Mouse (Mus musculus) heart, adult 2 months (tissue): ENCODE data around the gene Anp32e. TPM values are rescaled to one million over a fixed set of nuclear protein-coding genes. Genes with fewer than 3 reads are reported as not detected.
A peak's percentile ranks its signal among the peaks of the same experiment; 100 is the strongest.

Experiments used
- DNase-seq, 2 experiments: peaks; one replicate each; pipeline ENCODE4 v3.0.0; 2021
- H3K27ac ChIP-seq: fragments of 200-600 bp; 2 replicates; pipeline ENCODE4 v1.8.1; 2022
- H3K27me3 ChIP-seq: fragments of 200-500 bp; 2 replicates; pipeline ENCODE4 v1.6.1; 2012; ENCODE audit warnings: mild to moderate bottlenecking, low read length, inconsistent platforms, mixed read lengths; ENCODE audit not compliant: control insufficient read depth, insufficient read depth
- H3K36me3 ChIP-seq: fragments of 200-500 bp; 2 replicates; pipeline ENCODE4 v1.6.1; 2012; ENCODE audit warnings: low read length, inconsistent platforms; ENCODE audit not compliant: control insufficient read depth, insufficient read depth
- H3K4me1 ChIP-seq: fragments of 200-500 bp; 2 replicates; pipeline ENCODE4 v1.6.1; 2011; ENCODE audit warnings: low read length; ENCODE audit not compliant: control insufficient read depth, insufficient read depth
- H3K4me3 ChIP-seq: fragments of 200-600 bp; 2 replicates; pipeline ENCODE4 v1.8.1; 2022
- H3K79me2 ChIP-seq: fragments of 200-500 bp; replicated peaks from 2 replicates; pipeline ENCODE4 v1.6.1; 2012; ENCODE audit warnings: mild to moderate bottlenecking, inconsistent platforms, low read length, moderate library complexity, mixed read lengths; ENCODE audit not compliant: control insufficient read depth, insufficient read depth
- H3K9ac ChIP-seq: fragments of 200-500 bp; 2 replicates; pipeline ENCODE4 v1.6.1; 2012; ENCODE audit warnings: low read depth, mild to moderate bottlenecking, control low read depth, inconsistent platforms, low read length, mixed read lengths
- CTCF ChIP-seq: fragments of 200-600 bp; IDR thresholded peaks from 2 replicates; pipeline ENCODE4 v1.8.1; 2022; ENCODE audit warnings: antibody characterized with exemption, mild to moderate bottlenecking, moderate library complexity
- EP300 ChIP-seq: fragments of 200-500 bp; IDR thresholded peaks from 2 replicates; pipeline ENCODE4 v1.6.1; 2011; ENCODE audit warnings: low read depth, low read length, control low read depth; ENCODE audit not compliant: insufficient read depth
- POLR2A ChIP-seq: fragments of 200-500 bp; IDR thresholded peaks from 2 replicates; pipeline ENCODE4 v1.6.1; 2011; ENCODE audit warnings: mild to moderate bottlenecking, low read depth, low read length, control low read depth; ENCODE audit not compliant: insufficient read depth
- WGBS: fragments of 180-500 bp; shearing (Covaris S2); methylation state at CpG from one replicate; pipeline ENCODE4 v1.1.7; 2018; 5-methylcytosine and 5-hydroxymethylcytosine counted together
- intact Hi-C: fragments of 180-260 bp; cut with DNase I; formaldehyde crosslinking; loops from one replicate; pipeline ENCODE4 v1.15.1; 2025
- polyA plus RNA-seq: library from polyadenylated mRNA; depleted of rRNA; stranded (reverse); fragments of >200 nt; gene quantifications from 2 replicates; pipeline ENCODE4 v1.2.3, GENCODE M21; 2012
- total RNA-seq, 2 experiments: library from RNA; stranded (reverse); gene quantifications; 2 replicates each; pipeline ENCODE4 v1.2.3; 2021

The Anp32e gene
- total and polyA plus RNA-seq, 3 experiments = 15.5 to 90.9 (median 83.0) TPM

- WGBS = 32% methylated on average over 6 of the region's 6 CpGs
- TF ChIP-seq POLR2A (no peak), CTCF (no peak), EP300 (no peak)
- Histone ChIP-seq H3K27me3 (no peaks in the 10 kb centered on the region), H3K4me1 (peaks cover 1% of the 10 kb centered on the region; the same call in 1 of the 2 replicates), H3K4me3 (peak overlapping the region; percentile 51), H3K27ac (peak overlapping the region; percentile 91), H3K36me3 (peaks cover 3% of the 10 kb centered on the region; the same call in 1 of the 2 replicates), H3K9ac (peak overlapping the region; percentile 71), H3K79me2 (no peaks in the 10 kb centered on the region)
- DNase-seq = peak in 1 of 2 experiments; percentile 29
- intact Hi-C loops = no loop called here
Observed at GRCm38 (mm10) chr3:95902643-95903042, 26.4 kb upstream of the Anp32e start.

- intact Hi-C loops = no loop called here
- Histone ChIP-seq H3K9ac (peak overlapping the region; percentile 56), H3K27ac (peak overlapping the region; percentile 91), H3K79me2 (no peaks in the 10 kb centered on the region), H3K4me1 (peaks cover 1% of the 10 kb centered on the region; the same call in 1 of the 2 replicates), H3K36me3 (peaks cover 3% of the 10 kb centered on the region; the same call in 1 of the 2 replicates), H3K4me3 (peak overlapping the region; percentile 51), H3K27me3 (no peaks in the 10 kb centered on the region)
- peak in 1 of 2 experiments; percentile 32 for DNase-seq
- TF ChIP-seq EP300 (no peak), CTCF (no peak), POLR2A (no peak)
- 16% methylated on average over 15 of the region's 15 CpGs for WGBS
Observed at GRCm38 (mm10) chr3:95903753-95904502, 25.1 kb upstream of the Anp32e start.

GRCm38 (mm10) chr3:95904568-95904967 is 24.5 kb upstream of the Anp32e start, which contains the start of gene Car14:
Gene Car14 (minus strand): TSS chr3:95904691.
- H3K27ac ChIP-seq = peak within 1 kb of the TSS; percentile 91
- peak; percentile 61 to 77 for DNase-seq
- intact Hi-C loops = no loop called here
- TF ChIP-seq CTCF (no peak), POLR2A (peak; percentile 81), EP300 (peak; percentile 36; the same call in 1 of the 2 replicates)
- H3K4me1 ChIP-seq = peaks cover 1% of the 10 kb centered on the region; the same call in 1 of the 2 replicates
- H3K4me3 ChIP-seq = peak within 1 kb of the TSS; percentile 51
- peaks cover 3% of the 10 kb centered on the region; the same call in 1 of the 2 replicates for H3K36me3 ChIP-seq
- WGBS = 2% methylated on average over 15 of the region's 15 CpGs
- no peaks in the 10 kb centered on the region for H3K27me3 ChIP-seq
- peak within 1 kb of the TSS; percentile 56 for H3K9ac ChIP-seq
- no peaks in the 10 kb centered on the region for H3K79me2 ChIP-seq

- H3K4me1 ChIP-seq = peaks cover 1% of the 10 kb centered on the region; the same call in 1 of the 2 replicates
Observed at GRCm38 (mm10) chr3:95905146-95905939, 23.7 kb upstream of the Anp32e start.

GRCm38 (mm10) chr3:95905940-95906492 is 23.0 kb upstream of the Anp32e start:
- TF ChIP-seq CTCF (peak; percentile 76), POLR2A (peak; percentile 38; the same call in 1 of the 2 replicates), EP300 (0 out of 2 replicates have a peak, but pooled peaks have one; percentile 26)
- peak; percentile 64 to 65 for DNase-seq
- Histone ChIP-seq H3K9ac (no peak overlapping the region), H3K79me2 (no peaks in the 10 kb centered on the region), H3K4me3 (peak overlapping the region; percentile 43), H3K27ac (peak overlapping the region; percentile 91; the same call in 1 of the 2 replicates), H3K4me1 (peaks cover 1% of the 10 kb centered on the region; the same call in 1 of the 2 replicates), H3K27me3 (no peaks in the 10 kb centered on the region), H3K36me3 (peaks cover 3% of the 10 kb centered on the region; the same call in 1 of the 2 replicates)
- WGBS = 0% methylated on average over 12 of the region's 12 CpGs
- intact Hi-C loops = loop anchor here (1.0 kb wide), 1 partner anchor 44 kb away; no protein-coding TSS in a partner anchor

More at GRCm38 (mm10) chr3:95905146-95905939, 23.7 kb upstream of the Anp32e start:
- peak overlapping the region; percentile 51 for H3K4me3 ChIP-seq
- peak; percentile 53 to 55 for DNase-seq
- H3K79me2 ChIP-seq = no peaks in the 10 kb centered on the region
- peak overlapping the region; percentile 56 for H3K9ac ChIP-seq
- no peaks in the 10 kb centered on the region for H3K27me3 ChIP-seq
- TF ChIP-seq EP300 (no peak), POLR2A (peak; percentile 26; the same call in 1 of the 2 replicates), CTCF (no peak)
- H3K36me3 ChIP-seq = peaks cover 3% of the 10 kb centered on the region; the same call in 1 of the 2 replicates
- 2% methylated on average over 18 of the region's 18 CpGs for WGBS
- intact Hi-C loops = no loop called here
- H3K27ac ChIP-seq = peak overlapping the region; percentile 91
